Mouse (Mus musculus) heart, adult 11 months (tissue): ENCODE data around the gene Fance.

Experiments
- DNase-seq: peaks from one replicate; pipeline ENCODE4 v3.0.0; 2022

Gene Fance

GRCm38 (mm10) chr17:28313212-28313879 lies at the start of gene Fance:
Fance (plus strand) TSS chr17:28313519.
- peak; percentile 100 for DNase-seq

- no peak for DNase-seq
These were observed 46.1 kb upstream of the Fance start for GRCm38 (mm10) chr17:28267251-28267650.

GRCm38 (mm10) chr17:28270165-28270564 lies 43.2 kb upstream of the Fance start:
- no peak for DNase-seq

GRCm38 (mm10) chr17:28271537-28272266 lies 41.6 kb upstream of the Fance start:
- DNase-seq: peak; percentile 94

DNA sequence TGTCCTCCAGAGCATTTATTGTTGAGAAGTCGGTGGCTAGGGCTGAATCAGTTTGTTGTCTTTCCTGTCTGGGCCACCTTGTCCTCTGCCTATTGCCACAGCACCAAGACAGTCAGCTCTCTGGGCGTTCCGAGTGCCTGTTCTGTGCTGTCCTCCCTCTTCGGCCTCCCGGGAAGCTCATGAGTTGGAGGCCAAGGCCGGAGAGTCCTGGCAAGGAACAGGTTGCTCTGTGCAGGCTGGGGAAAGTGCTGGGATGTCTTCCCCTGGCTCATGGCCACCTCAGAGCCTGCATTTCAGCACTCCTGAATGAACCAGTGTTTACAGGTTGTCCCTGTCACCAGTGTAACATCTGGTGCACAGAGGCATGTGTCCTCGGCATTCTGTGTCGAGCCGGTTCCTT lies 41.0 kb upstream of the Fance start:
- DNase-seq: no peak

DNA sequence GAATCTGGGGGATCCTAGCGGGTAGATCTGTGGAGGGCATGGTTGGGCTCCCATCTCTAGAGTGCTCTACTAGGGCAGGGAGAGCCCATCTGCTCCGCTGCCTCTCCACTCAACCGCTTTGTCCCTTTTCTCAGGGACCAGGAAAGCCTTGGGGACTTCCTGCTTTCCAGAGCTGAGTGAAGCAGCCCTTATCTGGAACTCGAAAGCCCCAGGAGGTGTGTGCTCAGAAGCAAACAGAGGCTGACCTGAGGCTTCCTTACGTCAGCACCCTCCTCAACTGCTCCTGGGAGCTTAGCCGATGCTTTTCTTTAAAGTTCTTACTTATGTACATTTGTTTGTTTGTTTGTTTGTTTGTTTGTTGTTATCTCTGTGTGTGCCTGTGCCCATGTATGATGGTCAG lies 40.5 kb upstream of the Fance start:
- DNase-seq: no peak

- DNase-seq: no peak
These were observed 38.6 kb upstream of the Fance start for GRCm38 (mm10) chr17:28274739-28275138.

- no peak for DNase-seq
These were observed 36.1 kb upstream of the Fance start for GRCm38 (mm10) chr17:28277226-28277625.

GRCm38 (mm10) chr17:28277721-28278120 lies 35.6 kb upstream of the Fance start:
- no peak for DNase-seq

GRCm38 (mm10) chr17:28278156-28278555 lies 35.2 kb upstream of the Fance start:
- DNase-seq: no peak

DNA sequence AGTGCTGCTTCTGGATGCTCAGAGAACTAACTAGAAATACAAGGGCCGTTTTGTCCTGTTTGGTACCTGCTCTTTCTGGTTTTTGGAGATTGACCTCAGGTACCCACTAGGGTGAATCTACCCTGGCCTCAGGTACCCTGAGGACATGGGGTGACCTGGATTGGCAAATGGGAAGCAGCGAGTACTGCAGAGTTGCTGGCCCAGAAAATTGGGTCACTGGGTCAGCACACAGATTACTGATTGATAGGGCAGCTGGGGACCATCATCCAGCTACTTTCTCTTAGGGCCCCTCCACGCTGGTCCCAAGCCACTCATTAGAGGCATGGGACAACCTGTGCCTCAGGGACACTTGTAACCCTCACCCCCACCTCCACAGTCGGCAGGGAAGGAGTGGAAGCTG lies 34.1 kb upstream of the Fance start:
- no peak for DNase-seq

DNA sequence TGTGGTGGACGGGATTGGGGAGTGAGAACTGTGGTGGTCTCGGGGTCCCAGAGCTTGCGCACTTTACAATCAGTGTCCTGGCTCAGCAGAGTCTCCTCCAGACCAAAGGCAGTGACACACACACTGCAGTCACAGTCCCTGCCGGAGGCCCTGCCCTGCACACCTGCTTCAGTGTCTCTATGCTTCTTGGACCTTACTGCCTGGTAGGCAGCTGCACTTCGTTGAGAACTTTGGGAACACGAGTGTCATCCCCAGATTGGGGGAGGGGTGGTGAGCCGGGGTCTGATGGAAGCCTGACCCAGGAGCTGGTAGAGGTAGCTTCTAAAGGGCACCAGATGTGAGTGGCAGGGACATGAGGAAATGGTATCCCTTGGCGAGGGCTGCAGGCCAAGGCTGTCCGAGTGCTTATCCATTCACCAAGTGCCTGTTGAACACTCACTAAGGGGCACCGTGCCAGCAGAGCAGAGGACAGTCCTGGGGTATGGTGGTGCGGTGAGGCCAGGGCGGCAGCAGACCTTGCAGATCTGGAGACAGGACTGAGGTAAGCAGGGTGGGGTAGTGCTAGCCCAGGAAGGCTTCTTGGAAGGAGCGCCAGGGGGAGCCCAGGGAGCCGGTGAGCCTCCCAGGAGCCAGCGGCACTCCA lies 33.4 kb upstream of the Fance start:
- DNase-seq: peak; percentile 96

- no peak for DNase-seq
These were observed 32.9 kb upstream of the Fance start for GRCm38 (mm10) chr17:28280423-28280800.

GRCm38 (mm10) chr17:28280831-28281377 lies 32.4 kb upstream of the Fance start:
- DNase-seq: no peak

- no peak for DNase-seq
These were observed 31.4 kb upstream of the Fance start for GRCm38 (mm10) chr17:28281866-28282441.

GRCm38 (mm10) chr17:28283199-28283598 lies 30.1 kb upstream of the Fance start:
- no peak for DNase-seq

GRCm38 (mm10) chr17:28286133-28286532 lies 27.2 kb upstream of the Fance start:
- DNase-seq: no peak

DNA sequence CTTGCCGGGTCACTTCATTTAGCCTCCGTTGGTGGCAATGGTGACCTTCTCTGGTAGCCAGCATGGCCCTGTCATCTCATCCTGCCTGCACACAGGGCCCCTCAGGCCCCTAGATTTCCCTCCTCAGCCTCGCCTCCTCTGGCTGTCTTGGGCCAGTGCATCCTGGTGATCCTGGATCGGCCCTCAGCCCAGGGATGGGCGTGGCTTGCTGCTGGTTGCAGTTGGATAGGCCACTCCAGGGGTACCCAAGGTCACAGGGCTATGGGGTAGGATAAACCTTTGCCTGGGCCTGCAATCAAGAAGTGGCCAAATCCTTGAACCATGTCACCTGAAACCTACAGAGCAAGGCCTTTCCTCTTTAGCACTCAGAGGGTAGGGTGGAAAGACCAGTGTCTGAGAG lies 26.4 kb upstream of the Fance start:
- no peak for DNase-seq

- no peak for DNase-seq
These were observed 25.7 kb upstream of the Fance start for GRCm38 (mm10) chr17:28287578-28287977.

- DNase-seq: no peak
These were observed 25.3 kb upstream of the Fance start for GRCm38 (mm10) chr17:28287980-28288379.

- DNase-seq: no peak
These were observed 23.1 kb upstream of the Fance start for GRCm38 (mm10) chr17:28290262-28290661.

DNA sequence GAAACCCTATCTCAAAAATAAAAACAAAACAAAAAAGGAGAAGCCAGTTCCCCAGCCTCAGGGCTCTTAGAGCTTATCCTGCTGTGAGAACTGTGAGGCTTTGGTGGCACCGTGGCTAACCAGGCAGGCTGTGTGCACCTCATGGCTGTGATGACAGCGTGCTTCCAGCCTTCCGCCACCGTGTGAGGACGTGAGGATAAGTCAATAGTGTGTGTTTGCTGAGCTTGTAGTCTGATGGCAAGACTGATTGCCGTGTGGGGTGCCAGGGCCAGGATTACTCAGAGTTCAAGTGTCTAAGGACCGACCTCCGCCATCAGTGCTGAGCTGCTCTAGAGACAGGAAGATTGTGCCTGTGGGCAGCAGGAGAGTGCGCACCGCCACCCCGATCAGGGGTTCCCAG lies 22.6 kb upstream of the Fance start:
- DNase-seq: no peak

- no peak for DNase-seq
These were observed 22.0 kb upstream of the Fance start for GRCm38 (mm10) chr17:28291346-28291745.

GRCm38 (mm10) chr17:28293716-28294115 lies 19.6 kb upstream of the Fance start:
- DNase-seq: no peak
